Mouse (Mus musculus) midbrain, embryonic 14.5 days (tissue): ENCODE results near the gene Serpinb9b. TPM values are rescaled to one million over a fixed set of nuclear protein-coding genes. Genes with fewer than 3 reads are reported as not detected.

Experiments
- ATAC-seq: fragments of 200-750 bp; cut with Nextera tagmentation; 2 replicates; pipeline ENCODE4 v1.8.0; 2017; ENCODE audit warnings: moderate number of reproducible peaks, moderate library complexity; ENCODE audit not compliant: low FRiP score, low TSS enrichment
- DNase-seq: peaks from one replicate; pipeline ENCODE4 v3.0.0-alpha.2; 2015
- H3K27ac ChIP-seq: fragments of 300-500 bp; sonication (generic); replicated peaks from 2 replicates; pipeline ENCODE4 v1.5.1; 2014; ENCODE audit warnings: mild to moderate bottlenecking, low read depth, low read length, moderate library complexity
- H3K27me3 ChIP-seq: fragments of 300-500 bp; sonication (generic); 2 replicates; pipeline ENCODE4 v1.6.1; 2014; ENCODE audit warnings: low read length, control low read depth, mixed read lengths; ENCODE audit not compliant: control insufficient read depth, insufficient read depth
- H3K36me3 ChIP-seq: fragments of 300-500 bp; sonication (generic); 2 replicates; pipeline ENCODE4 v1.6.1; 2014; ENCODE audit warnings: low read length, control low read depth; ENCODE audit not compliant: control insufficient read depth, insufficient read depth
- H3K4me1 ChIP-seq: fragments of 300-500 bp; sonication (generic); 2 replicates; pipeline ENCODE4 v1.6.1; 2014; ENCODE audit warnings: mild to moderate bottlenecking, antibody characterized with exemption, low read length, control low read depth; ENCODE audit not compliant: control insufficient read depth, insufficient read depth
- H3K4me2 ChIP-seq: fragments of 300-500 bp; sonication (generic); 2 replicates; pipeline ENCODE4 v1.6.1; 2014; ENCODE audit warnings: mild to moderate bottlenecking, low read length, moderate library complexity
- H3K4me3 ChIP-seq: fragments of 300-500 bp; sonication (generic); replicated peaks from 2 replicates; pipeline ENCODE4 v1.5.1; 2014; ENCODE audit warnings: low read depth, low read length
- H3K9ac ChIP-seq: fragments of 300-500 bp; sonication (generic); replicated peaks from 2 replicates; pipeline ENCODE4 v1.6.1; 2014; ENCODE audit warnings: mild to moderate bottlenecking, low read length, moderate library complexity
- H3K9me3 ChIP-seq: fragments of 300-500 bp; sonication (generic); 2 replicates; pipeline ENCODE4 v1.6.1; 2016; ENCODE audit warnings: low read length, control low read depth, mixed read lengths; ENCODE audit not compliant: control insufficient read depth
- WGBS: fragments of 180-500 bp; shearing (Covaris S2); extraction: QIAGEN DNeasy Blood & Tissue Kit; methylation state at CpG from one replicate; pipeline ENCODE4 v1.1.7; 2014; 5-methylcytosine and 5-hydroxymethylcytosine counted together
- polyA plus RNA-seq: library from polyadenylated mRNA; unstranded; fragments of >200 nt; fragmentation: Nextera tagmentation; extraction: Ambion mirVana; gene quantifications from 2 replicates; pipeline ENCODE4 v1.2.1, GENCODE M21; 2014

Serpinb9b gene
- polyA plus RNA-seq, 1 experiment from 2014 or later = 0.62 TPM

- no peak overlapping the region for H3K4me3 ChIP-seq
- ATAC-seq (no peak), DNase-seq (no peak)
- no peaks in the 10 kb centered on the region for H3K4me1 ChIP-seq
- no peaks in the 10 kb centered on the region for H3K9me3 ChIP-seq
- H3K9ac ChIP-seq = no peak overlapping the region
- H3K36me3 ChIP-seq = no peaks in the 10 kb centered on the region
- no peak overlapping the region for H3K4me2 ChIP-seq
- no peaks in the 10 kb centered on the region for H3K27me3 ChIP-seq
- no peak overlapping the region for H3K27ac ChIP-seq
- WGBS = 56% methylated on average over 1 of the region's 1 CpGs
Measured at GRCm38 (mm10) chr13:33063048-33063447, 35.8 kb downstream of the Serpinb9b start.

DNA sequence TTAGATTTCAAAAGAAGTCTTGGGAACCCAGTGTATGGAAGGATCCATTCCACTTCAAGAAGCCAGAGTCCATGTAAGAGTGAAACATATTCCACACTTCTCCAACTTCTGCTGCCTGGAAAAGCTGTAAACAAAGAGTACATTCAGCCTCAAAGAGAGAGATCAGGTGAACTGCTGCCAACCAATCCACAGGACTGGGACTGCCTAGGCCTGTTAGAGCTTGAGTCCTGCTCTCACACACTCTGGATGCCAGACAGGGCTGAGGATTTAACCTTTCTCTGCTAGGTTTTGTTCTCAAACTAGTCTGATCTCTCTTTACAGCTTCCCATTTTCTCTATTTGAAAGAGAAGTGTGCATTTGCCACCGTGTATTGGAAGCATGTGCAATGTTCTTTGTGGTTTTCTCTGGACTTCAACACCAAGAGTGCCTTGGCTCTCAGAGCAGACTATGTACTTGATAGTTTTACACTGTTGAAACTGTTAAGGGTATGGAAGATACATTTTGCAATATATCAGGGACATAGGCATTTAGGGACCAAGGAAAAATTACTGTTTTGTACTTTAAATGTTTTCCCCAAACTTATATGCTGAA, 40.3 kb downstream of the Serpinb9b start:
- DNase-seq (no peak), ATAC-seq (no peak; the same call in 1 of the 2 replicates)
- Histone ChIP-seq H3K9me3 (no peaks in the 10 kb centered on the region), H3K27ac (no peak overlapping the region), H3K27me3 (no peaks in the 10 kb centered on the region), H3K4me2 (no peak overlapping the region), H3K36me3 (no peaks in the 10 kb centered on the region), H3K4me1 (no peaks in the 10 kb centered on the region), H3K4me3 (no peak overlapping the region), H3K9ac (no peak overlapping the region)
- WGBS = 95% methylated on average over 1 of the region's 1 CpGs

DNA sequence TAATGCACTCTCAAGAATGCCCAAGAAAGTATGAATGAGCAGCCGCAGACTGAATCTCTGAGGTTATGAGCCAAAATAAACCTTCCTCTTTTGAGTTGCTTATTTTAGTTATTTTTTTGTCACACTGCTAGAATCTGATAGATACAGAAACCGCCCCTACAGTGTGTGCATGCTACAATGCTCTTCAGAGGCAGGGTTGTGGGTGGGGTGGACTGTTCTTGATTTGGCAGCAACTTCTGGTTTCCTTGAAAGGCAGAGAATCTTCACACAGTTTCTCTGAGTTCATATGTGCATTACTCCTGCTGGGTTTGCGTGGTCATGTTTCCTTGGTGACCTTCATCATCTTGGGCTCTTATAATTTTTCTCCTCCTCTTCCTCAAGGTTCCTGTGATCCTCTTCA, 40.9 kb downstream of the Serpinb9b start:
- Histone ChIP-seq H3K4me3 (no peak overlapping the region), H3K4me1 (no peaks in the 10 kb centered on the region), H3K9ac (no peak overlapping the region), H3K27me3 (no peaks in the 10 kb centered on the region), H3K27ac (no peak overlapping the region), H3K36me3 (no peaks in the 10 kb centered on the region), H3K9me3 (no peaks in the 10 kb centered on the region), H3K4me2 (no peak overlapping the region)
- no peak for ATAC-seq
- no peak for DNase-seq
- 91% methylated on average over 3 of the region's 3 CpGs for WGBS

GRCm38 (mm10) chr13:33071776-33072175, 44.6 kb downstream of the Serpinb9b start:
- H3K9me3 ChIP-seq = no peaks in the 10 kb centered on the region
- WGBS = 86% methylated on average over 5 of the region's 5 CpGs
- no peak for ATAC-seq

GRCm38 (mm10) chr13:33074029-33074428, 46.8 kb downstream of the Serpinb9b start:
- ATAC-seq (no peak), DNase-seq (peak; percentile 48)
- no peak overlapping the region for H3K4me3 ChIP-seq
- H3K27ac ChIP-seq = no peak overlapping the region
- no peaks in the 10 kb centered on the region for H3K9me3 ChIP-seq
- no peak overlapping the region for H3K9ac ChIP-seq
- H3K4me1 ChIP-seq = no peaks in the 10 kb centered on the region
- no peak overlapping the region for H3K4me2 ChIP-seq
- no peaks in the 10 kb centered on the region for H3K27me3 ChIP-seq
- H3K36me3 ChIP-seq = no peaks in the 10 kb centered on the region

More at GRCm38 (mm10) chr13:33071776-33072175, 44.6 kb downstream of the Serpinb9b start:
- Histone ChIP-seq H3K4me2 (no peak overlapping the region), H3K27me3 (no peaks in the 10 kb centered on the region), H3K4me3 (no peak overlapping the region), H3K9ac (no peak overlapping the region), H3K36me3 (no peaks in the 10 kb centered on the region), H3K4me1 (no peaks in the 10 kb centered on the region), H3K27ac (no peak overlapping the region)
- DNase-seq = no peak

DNA sequence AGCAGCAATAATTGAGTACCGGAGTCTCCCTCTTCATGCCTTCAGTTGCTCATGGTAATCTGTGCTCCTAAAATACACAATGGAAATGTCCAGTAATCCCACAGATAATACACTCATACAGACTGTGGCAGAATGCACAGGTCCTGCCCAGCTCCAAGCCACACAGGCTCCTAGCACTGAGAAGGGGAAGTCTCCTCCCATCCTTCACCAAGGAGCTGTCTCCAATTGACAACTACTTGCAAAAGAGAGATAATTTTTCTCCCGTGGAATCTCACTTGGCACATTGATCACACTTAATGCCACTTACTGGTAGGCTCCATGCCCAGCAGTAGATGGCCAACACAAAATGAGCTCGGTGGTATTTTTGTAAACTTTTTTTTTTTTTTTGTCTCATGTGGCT, 49.0 kb downstream of the Serpinb9b start:
- Histone ChIP-seq H3K4me1 (no peaks in the 10 kb centered on the region), H3K4me2 (no peak overlapping the region), H3K4me3 (no peak overlapping the region), H3K36me3 (no peaks in the 10 kb centered on the region), H3K27ac (no peak overlapping the region), H3K9me3 (no peaks in the 10 kb centered on the region), H3K27me3 (no peaks in the 10 kb centered on the region), H3K9ac (no peak overlapping the region)
- no peak for DNase-seq
- WGBS = 68% methylated on average over 3 of the region's 3 CpGs
- no peak for ATAC-seq

- H3K36me3 ChIP-seq = no peaks in the 10 kb centered on the region
- H3K9ac ChIP-seq = no peak overlapping the region
- no peaks in the 10 kb centered on the region for H3K9me3 ChIP-seq
- no peak overlapping the region for H3K4me2 ChIP-seq
- no peak overlapping the region for H3K27ac ChIP-seq
- WGBS = 92% methylated on average over 10 of the region's 10 CpGs
- no peaks in the 10 kb centered on the region for H3K4me1 ChIP-seq
- ATAC-seq (no peak), DNase-seq (no peak)
- no peaks in the 10 kb centered on the region for H3K27me3 ChIP-seq
- H3K4me3 ChIP-seq = no peak overlapping the region
Measured at GRCm38 (mm10) chr13:33077026-33077685, 49.9 kb downstream of the Serpinb9b start.

- Histone ChIP-seq H3K27ac (no peak within 1 kb of the TSS), H3K36me3 (no peaks in the 10 kb centered on the region), H3K4me3 (no peak within 1 kb of the TSS), H3K4me2 (no peak within 1 kb of the TSS), H3K9ac (no peak within 1 kb of the TSS), H3K9me3 (no peaks in the 10 kb centered on the region), H3K4me1 (no peaks in the 10 kb centered on the region), H3K27me3 (no peaks in the 10 kb centered on the region)
- WGBS = 22% methylated on average over 3 of the region's 3 CpGs
- peak; percentile 78 for DNase-seq
- peak; percentile 68; the same call in 1 of the 2 replicates for ATAC-seq
Measured at GRCm38 (mm10) chr13:33078056-33078705, 51.0 kb downstream of the Serpinb9b start, which contains the start of gene Serpinb1b. Serpinb1b (plus strand) TSS chr13:33078575.
